Comparison of ENCODE assay signal across 15 mouse cellular contexts in the genomic region with DNA sequence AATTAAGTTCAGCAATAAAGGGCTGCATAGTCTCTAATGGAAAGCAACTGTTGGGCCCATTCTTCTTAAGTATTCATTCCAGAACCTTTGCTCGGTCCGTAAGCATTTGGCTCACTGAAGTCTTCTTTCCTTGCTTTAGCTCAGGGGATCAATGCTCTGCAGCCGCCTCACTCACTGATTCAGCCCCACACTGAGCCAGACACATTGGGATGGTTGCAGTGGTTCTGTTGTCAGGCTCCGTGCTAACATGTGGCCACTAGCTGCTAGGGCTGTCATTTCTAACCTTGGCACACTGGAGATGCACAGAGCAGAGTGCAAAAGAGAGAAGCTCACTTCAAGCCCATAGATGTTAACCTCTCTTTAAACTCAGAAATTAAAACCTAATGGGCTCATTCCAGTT.
"Had no signal": no experiment of that assay in that cellular context is flagged by ENCODE, and none has a peak within 500 bp of the region (broad histone marks: within the 10 kb centered on the region; RNA-seq: fewer than 3 reads in every experiment).

No protein-coding gene starts in this region.

- H3K4me2 ChIP-seq: liver, embryonic 13.5 days; lung, embryonic 15.5 days; midbrain, embryonic 12.5 days had no signal

- H3K36me3 ChIP-seq: liver, embryonic 13.5 days; lung, embryonic 15.5 days; midbrain, embryonic 12.5 days had no signal

- H3K27ac ChIP-seq: layer of hippocampus, adult 2 months; liver, embryonic 13.5 days; lung, embryonic 15.5 days; macrophage; midbrain, embryonic 12.5 days; stomach, postnatal 0 days had no signal

- H3K9me3 ChIP-seq: liver, embryonic 13.5 days; lung, embryonic 15.5 days; megakaryocyte, embryonic 14.5 days; midbrain, embryonic 12.5 days had no signal

- H3K4me1 ChIP-seq: liver, embryonic 13.5 days; megakaryocyte, embryonic 14.5 days had no signal

- H3K9ac ChIP-seq: liver, embryonic 13.5 days; liver, postnatal 0 days; lung, embryonic 15.5 days; midbrain, embryonic 12.5 days had no signal

- DNase-seq: kidney, postnatal 10 days; kidney, postnatal 4 days; left cerebral cortex, postnatal 4 days; liver; liver, embryonic 13.5 days; liver, postnatal 0 days; lung, postnatal 14 days; right cerebral cortex, adult 18-20 months; thymus, postnatal 4 days had no signal

- H3K27me3 ChIP-seq: liver, embryonic 13.5 days; lung, embryonic 15.5 days; midbrain, embryonic 12.5 days had no signal

- ATAC-seq: liver, postnatal 0 days had no signal

- H3K4me3 ChIP-seq: layer of hippocampus, adult 2 months; liver, embryonic 13.5 days; lung, embryonic 15.5 days; megakaryocyte, embryonic 14.5 days; midbrain, embryonic 12.5 days had no signal
